Mouse (Mus musculus): Measurements from ENCODE around the gene Trp53rka. TPM values are rescaled to one million over a fixed set of nuclear protein-coding genes. Genes with fewer than 3 reads are reported as not detected.

Trp53rka gene
- total and polyA plus RNA-seq, 2 experiments = 4.1 to 11.3 TPM

- Histone ChIP-seq H3K27ac (replicated peaks; ENCODE audit: insufficient read depth, low read depth, low read length) (no peak overlapping the region), H3K36me3 (ENCODE audit: control insufficient read depth, insufficient read depth, low read length) (no peaks in the 10 kb centered on the region), H3K4me1 (ENCODE audit: control insufficient read depth, insufficient read depth, low read length) (no peaks in the 10 kb centered on the region), H3K27me3 (ENCODE audit: control insufficient read depth, insufficient read depth, low read length) (no peaks in the 10 kb centered on the region), H3K9ac (ENCODE audit: low read depth, low read length) (no peak overlapping the region), H3K79me2 (ENCODE audit: control insufficient read depth, insufficient read depth, low read length) (no peaks in the 10 kb centered on the region), H3K4me3 (ENCODE audit: insufficient read depth, low read depth, low read length) (no peak overlapping the region)
- no peak for TF ChIP-seq POLR2A (IDR thresholded peaks at IDR 0.05; ENCODE audit: extremely low read depth, insufficient read depth, low read length)
- no peak for TF ChIP-seq CTCF (IDR thresholded peaks at IDR 0.05; ENCODE audit: low read depth, low read length)
- DNase-seq (ENCODE audit: extremely low read depth, low read depth, low spot score) = no peak
- whole genome bisulfite sequencing = 64% methylated on average over 9 of the region's 9 CpGs
Observed at GRCm38 (mm10) chr2:165509686-165510085, 16.6 kb upstream of the Trp53rka start.

- no peaks in the 10 kb centered on the region for H3K4me1 ChIP-seq (ENCODE audit: control insufficient read depth, insufficient read depth, low read length)
- TF ChIP-seq CTCF (IDR thresholded peaks at IDR 0.05; ENCODE audit: low read depth, low read length) = no peak
- TF ChIP-seq POLR2A (IDR thresholded peaks at IDR 0.05; ENCODE audit: extremely low read depth, insufficient read depth, low read length) = no peak
- H3K4me3 ChIP-seq (ENCODE audit: insufficient read depth, low read depth, low read length) = peak within 1 kb of the TSS; percentile 65
- H3K27ac ChIP-seq (replicated peaks; ENCODE audit: insufficient read depth, low read depth, low read length) = no peak within 1 kb of the TSS
- H3K79me2 ChIP-seq (ENCODE audit: control insufficient read depth, insufficient read depth, low read length) = no peaks in the 10 kb centered on the region
- H3K36me3 ChIP-seq (ENCODE audit: control insufficient read depth, insufficient read depth, low read length) = no peaks in the 10 kb centered on the region
- WGBS = 15% methylated on average over 29 of the region's 32 CpGs
- H3K27me3 ChIP-seq (ENCODE audit: control insufficient read depth, insufficient read depth, low read length) = peaks cover 5% of the 10 kb centered on the region; the same call in 1 of the 2 replicates
- peak within 1 kb of the TSS; percentile 55 for H3K9ac ChIP-seq (ENCODE audit: low read depth, low read length)
- no peak for DNase-seq (ENCODE audit: extremely low read depth, low read depth, low spot score)
Observed at GRCm38 (mm10) chr2:165503259-165504203, 10.4 kb upstream of the Trp53rka start, which contains the start of gene Slc2a10. Gene Slc2a10, plus strand, starts transcription at chr2:165503787.

GRCm38 (mm10) chr2:165498816-165499215 is 5.7 kb upstream of the Trp53rka start:
- Histone ChIP-seq H3K79me2 (ENCODE audit: control insufficient read depth, insufficient read depth, low read length) (no peaks in the 10 kb centered on the region), H3K36me3 (ENCODE audit: control insufficient read depth, insufficient read depth, low read length) (no peaks in the 10 kb centered on the region), H3K9ac (ENCODE audit: low read depth, low read length) (no peak overlapping the region), H3K27ac (replicated peaks; ENCODE audit: insufficient read depth, low read depth, low read length) (no peak overlapping the region), H3K4me1 (ENCODE audit: control insufficient read depth, insufficient read depth, low read length) (no peaks in the 10 kb centered on the region), H3K27me3 (ENCODE audit: control insufficient read depth, insufficient read depth, low read length) (peaks cover 5% of the 10 kb centered on the region; the same call in 1 of the 2 replicates), H3K4me3 (ENCODE audit: insufficient read depth, low read depth, low read length) (no peak overlapping the region)
- WGBS = 62% methylated on average over 6 of the region's 6 CpGs
- TF ChIP-seq CTCF (IDR thresholded peaks at IDR 0.05; ENCODE audit: low read depth, low read length) (no peak), POLR2A (IDR thresholded peaks at IDR 0.05; ENCODE audit: extremely low read depth, insufficient read depth, low read length) (no peak)
- no peak for DNase-seq (ENCODE audit: extremely low read depth, low read depth, low spot score)

- no peaks in the 10 kb centered on the region for H3K79me2 ChIP-seq (ENCODE audit: control insufficient read depth, insufficient read depth, low read length)
- H3K27me3 ChIP-seq (ENCODE audit: control insufficient read depth, insufficient read depth, low read length) = no peaks in the 10 kb centered on the region
- H3K9ac ChIP-seq (ENCODE audit: low read depth, low read length) = no peak overlapping the region
- WGBS = 63% methylated on average over 2 of the region's 2 CpGs
- H3K4me3 ChIP-seq (ENCODE audit: insufficient read depth, low read depth, low read length) = no peak overlapping the region
- H3K36me3 ChIP-seq (ENCODE audit: control insufficient read depth, insufficient read depth, low read length) = no peaks in the 10 kb centered on the region
- no peak overlapping the region for H3K27ac ChIP-seq (replicated peaks; ENCODE audit: insufficient read depth, low read depth, low read length)
- DNase-seq (ENCODE audit: extremely low read depth, low read depth, low spot score) = no peak
- TF ChIP-seq CTCF (IDR thresholded peaks at IDR 0.05; ENCODE audit: low read depth, low read length) = no peak
- TF ChIP-seq POLR2A (IDR thresholded peaks at IDR 0.05; ENCODE audit: extremely low read depth, insufficient read depth, low read length) = no peak
- H3K4me1 ChIP-seq (ENCODE audit: control insufficient read depth, insufficient read depth, low read length) = no peaks in the 10 kb centered on the region
Observed at GRCm38 (mm10) chr2:165497706-165498275, 4.7 kb upstream of the Trp53rka start.

GRCm38 (mm10) chr2:165496251-165496650 is 3.1 kb upstream of the Trp53rka start:
- Histone ChIP-seq H3K27ac (replicated peaks; ENCODE audit: insufficient read depth, low read depth, low read length) (no peak overlapping the region), H3K9ac (ENCODE audit: low read depth, low read length) (no peak overlapping the region), H3K4me3 (ENCODE audit: insufficient read depth, low read depth, low read length) (no peak overlapping the region), H3K27me3 (ENCODE audit: control insufficient read depth, insufficient read depth, low read length) (no peaks in the 10 kb centered on the region), H3K36me3 (ENCODE audit: control insufficient read depth, insufficient read depth, low read length) (no peaks in the 10 kb centered on the region), H3K4me1 (ENCODE audit: control insufficient read depth, insufficient read depth, low read length) (peaks cover 2% of the 10 kb centered on the region; the same call in 1 of the 2 replicates), H3K79me2 (ENCODE audit: control insufficient read depth, insufficient read depth, low read length) (no peaks in the 10 kb centered on the region)
- peak; percentile 56 for TF ChIP-seq CTCF (IDR thresholded peaks at IDR 0.05; ENCODE audit: low read depth, low read length)
- no peak for TF ChIP-seq POLR2A (IDR thresholded peaks at IDR 0.05; ENCODE audit: extremely low read depth, insufficient read depth, low read length)
- no peak for DNase-seq (ENCODE audit: extremely low read depth, low read depth, low spot score)

Data from liver, adult 2 months (tissue).